Mouse (Mus musculus) liver, embryonic 12.5 days (tissue): Measurements from ENCODE around the gene Pgm2. TPM values are rescaled to one million over a fixed set of nuclear protein-coding genes. Genes with fewer than 3 reads are reported as not detected.

Source experiments
- ATAC-seq: fragments of 200-750 bp; cut with Nextera tagmentation; 2 replicates; pipeline ENCODE4 v1.8.0; 2017; ENCODE audit warnings: moderate number of reproducible peaks, mild to moderate bottlenecking, moderate library complexity
- H3K27ac ChIP-seq: fragments of 300-500 bp; sonication (generic); 2 replicates; pipeline ENCODE4 v1.5.1; 2016; ENCODE audit warnings: mild to moderate bottlenecking
- H3K27me3 ChIP-seq: fragments of 300-500 bp; sonication (generic); replicated peaks from 2 replicates; pipeline ENCODE4 v1.6.1; 2016; ENCODE audit warnings: mild to moderate bottlenecking, moderate library complexity
- H3K36me3 ChIP-seq: fragments of 300-500 bp; sonication (generic); 2 replicates; pipeline ENCODE4 v1.6.1; 2016; ENCODE audit warnings: mild to moderate bottlenecking, moderate library complexity
- H3K4me1 ChIP-seq: fragments of 300-500 bp; sonication (generic); 2 replicates; pipeline ENCODE4 v1.6.1; 2016
- H3K4me2 ChIP-seq: fragments of 300-500 bp; sonication (generic); 2 replicates; pipeline ENCODE4 v1.6.1; 2016; ENCODE audit warnings: mild to moderate bottlenecking, moderate library complexity
- H3K4me3 ChIP-seq: fragments of 300-500 bp; sonication (generic); 2 replicates; pipeline ENCODE4 v1.5.1; 2016; ENCODE audit warnings: mild to moderate bottlenecking, moderate library complexity
- H3K9ac ChIP-seq: fragments of 300-500 bp; sonication (generic); 2 replicates; pipeline ENCODE4 v1.6.1; 2016; ENCODE audit warnings: mild to moderate bottlenecking, moderate library complexity
- H3K9me3 ChIP-seq: fragments of 300-500 bp; sonication (generic); replicated peaks from 2 replicates; pipeline ENCODE4 v1.6.1; 2016; ENCODE audit warnings: mild to moderate bottlenecking, moderate library complexity
- WGBS: fragments of 180-500 bp; shearing (Covaris S2); methylation state at CpG from one replicate; pipeline ENCODE4 v1.1.7; 2016; ENCODE audit not compliant: insufficient replicate concordance; 5-methylcytosine and 5-hydroxymethylcytosine counted together
- polyA plus RNA-seq: library from polyadenylated mRNA; unstranded; fragments of >200 nt; fragmentation: Nextera tagmentation; extraction: Ambion mirVana; gene quantifications from 2 replicates; pipeline ENCODE4 v1.2.1, GENCODE M21; 2016

Gene Pgm2
- polyA plus RNA-seq, 1 experiment from 2014 or later: 32.3 TPM

GRCm38 (mm10) chr5:64155861-64156550, 63.3 kb downstream of the Pgm2 start, which contains the start of gene Tbc1d1:
TSS of gene Tbc1d1 (plus strand) at chr5:64156305.
- ATAC-seq: peak; percentile 53
- Histone ChIP-seq H3K9me3 (no peaks in the 10 kb centered on the region), H3K4me1 (peaks cover 48% of the 10 kb centered on the region), H3K27ac (peak within 1 kb of the TSS; percentile 69), H3K27me3 (peaks cover 26% of the 10 kb centered on the region), H3K4me3 (peak within 1 kb of the TSS; percentile 21), H3K36me3 (no peaks in the 10 kb centered on the region), H3K4me2 (peak within 1 kb of the TSS; percentile 56), H3K9ac (peak within 1 kb of the TSS; percentile 39)
- 14% methylated on average over 11 of the region's 11 CpGs for WGBS

- Histone ChIP-seq H3K9me3 (no peaks in the 10 kb centered on the region), H3K4me1 (peaks cover 54% of the 10 kb centered on the region), H3K4me2 (peak overlapping the region; percentile 56), H3K36me3 (no peaks in the 10 kb centered on the region), H3K27ac (peak overlapping the region; percentile 69), H3K9ac (peak overlapping the region; percentile 39), H3K27me3 (peaks cover 31% of the 10 kb centered on the region), H3K4me3 (peak overlapping the region; percentile 21)
- ATAC-seq: no peak
- WGBS: 25% methylated on average over 4 of the region's 4 CpGs
Measured at GRCm38 (mm10) chr5:64156579-64156978, 63.8 kb downstream of the Pgm2 start.

DNA sequence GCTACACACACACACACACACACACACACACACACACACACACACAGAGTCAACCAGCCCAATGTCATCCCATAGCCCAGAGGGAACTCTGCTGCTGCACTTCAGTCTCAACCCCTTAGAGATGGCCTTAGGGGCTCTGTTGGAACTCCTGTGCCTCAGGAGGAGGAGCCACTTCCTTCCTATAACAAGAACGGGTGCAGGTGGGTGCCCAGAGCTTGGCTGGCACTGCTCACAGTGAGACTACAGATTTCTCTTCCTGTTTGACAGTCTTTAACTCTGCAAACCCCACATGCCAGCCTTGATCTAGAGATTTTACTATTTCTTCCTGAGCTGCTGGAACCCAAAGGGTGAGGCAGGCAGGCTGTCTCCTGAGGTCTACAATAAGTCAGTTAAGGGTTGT, 65.2 kb downstream of the Pgm2 start:
- H3K4me1 ChIP-seq: peaks cover 67% of the 10 kb centered on the region
- H3K27me3 ChIP-seq: peaks cover 35% of the 10 kb centered on the region
- no peaks in the 10 kb centered on the region for H3K9me3 ChIP-seq
- no peak overlapping the region for H3K9ac ChIP-seq
- H3K27ac ChIP-seq: no peak overlapping the region
- WGBS: 59% methylated on average over 1 of the region's 1 CpGs
- H3K4me3 ChIP-seq: no peak overlapping the region
- no peak for ATAC-seq
- H3K36me3 ChIP-seq: no peaks in the 10 kb centered on the region
- H3K4me2 ChIP-seq: no peak overlapping the region

GRCm38 (mm10) chr5:64158501-64158900, 65.8 kb downstream of the Pgm2 start:
- no peaks in the 10 kb centered on the region for H3K36me3 ChIP-seq
- H3K4me2 ChIP-seq: peak overlapping the region; percentile 94
- H3K27me3 ChIP-seq: peaks cover 35% of the 10 kb centered on the region
- no peak overlapping the region for H3K4me3 ChIP-seq
- H3K9ac ChIP-seq: no peak overlapping the region
- 18% methylated on average over 4 of the region's 4 CpGs for WGBS
- peaks cover 73% of the 10 kb centered on the region for H3K4me1 ChIP-seq
- no peak overlapping the region for H3K27ac ChIP-seq
- peak; percentile 22; the same call in 1 of the 2 replicates for ATAC-seq
- H3K9me3 ChIP-seq: no peaks in the 10 kb centered on the region

GRCm38 (mm10) chr5:64159065-64159780, 66.5 kb downstream of the Pgm2 start:
- Histone ChIP-seq H3K27ac (no peak overlapping the region), H3K4me2 (peak overlapping the region; percentile 94), H3K9ac (peak overlapping the region; percentile 73), H3K27me3 (peaks cover 35% of the 10 kb centered on the region), H3K4me3 (peak overlapping the region; percentile 76), H3K9me3 (no peaks in the 10 kb centered on the region), H3K4me1 (peaks cover 77% of the 10 kb centered on the region), H3K36me3 (no peaks in the 10 kb centered on the region)
- 1% methylated on average over 39 of the region's 39 CpGs for WGBS
- no peak for ATAC-seq

DNA sequence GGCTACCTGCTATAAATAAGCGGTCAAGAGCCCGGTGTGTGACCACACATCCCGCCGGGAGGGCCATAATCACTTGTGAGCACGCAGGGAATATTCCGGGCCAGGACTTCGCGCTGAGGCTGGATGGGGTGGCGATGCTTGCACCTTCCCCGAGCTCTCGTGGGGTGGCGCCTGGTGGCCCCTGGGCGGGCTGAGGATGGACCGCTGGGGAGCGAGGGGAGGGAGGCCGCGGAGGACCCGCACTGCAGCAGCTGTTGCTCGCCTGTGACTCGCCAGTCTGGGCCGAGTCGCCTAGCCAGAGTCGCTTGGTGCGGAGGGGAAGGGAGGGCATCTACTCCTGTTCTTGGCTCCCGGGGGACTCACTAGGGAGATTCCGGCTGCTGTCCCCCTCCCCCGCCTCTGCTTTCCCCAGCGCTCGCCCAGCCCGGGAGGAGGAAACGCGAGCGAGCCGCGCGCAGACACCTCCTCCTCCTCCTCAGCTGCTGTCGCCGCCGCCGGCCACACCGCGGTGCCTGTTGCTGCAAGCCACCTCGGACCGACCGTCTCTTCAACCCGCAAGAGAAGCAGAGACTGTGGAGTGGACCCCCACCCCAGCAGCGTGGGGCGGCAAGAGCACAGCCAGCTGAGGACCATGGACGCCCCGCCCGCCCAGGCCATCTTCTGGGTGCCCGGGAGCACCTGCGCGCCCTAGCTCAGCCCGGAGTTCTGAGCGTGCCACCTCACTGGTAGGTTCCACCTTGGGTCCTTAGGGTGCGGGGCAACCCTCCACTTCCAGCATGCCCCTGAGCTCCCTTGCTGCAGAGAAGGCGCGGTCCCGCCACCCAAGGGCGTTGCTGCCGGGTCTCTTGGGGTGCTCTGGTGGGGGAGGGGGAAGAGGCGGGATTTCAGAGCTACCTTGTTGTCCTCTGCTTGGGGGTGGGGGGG, 67.3 kb downstream of the Pgm2 start:
- Histone ChIP-seq H3K27ac (peak overlapping the region; percentile 5; the same call in 1 of the 2 replicates), H3K27me3 (peaks cover 35% of the 10 kb centered on the region), H3K4me1 (peaks cover 77% of the 10 kb centered on the region), H3K9ac (peak overlapping the region; percentile 73), H3K4me3 (peak overlapping the region; percentile 76), H3K9me3 (no peaks in the 10 kb centered on the region), H3K36me3 (no peaks in the 10 kb centered on the region), H3K4me2 (peak overlapping the region; percentile 94)
- under 1% methylated on average over 55 of the region's 63 CpGs for WGBS
- peak; percentile 53 for ATAC-seq

GRCm38 (mm10) chr5:64160705-64161391, 68.1 kb downstream of the Pgm2 start:
- peaks cover 35% of the 10 kb centered on the region for H3K27me3 ChIP-seq
- peak overlapping the region; percentile 76 for H3K4me3 ChIP-seq
- ATAC-seq: no peak
- WGBS: 1% methylated on average over 23 of the region's 23 CpGs
- no peaks in the 10 kb centered on the region for H3K36me3 ChIP-seq
- H3K9ac ChIP-seq: peak overlapping the region; percentile 73
- no peaks in the 10 kb centered on the region for H3K9me3 ChIP-seq
- peak overlapping the region; percentile 94 for H3K4me2 ChIP-seq
- H3K4me1 ChIP-seq: peaks cover 76% of the 10 kb centered on the region
- H3K27ac ChIP-seq: no peak overlapping the region

DNA sequence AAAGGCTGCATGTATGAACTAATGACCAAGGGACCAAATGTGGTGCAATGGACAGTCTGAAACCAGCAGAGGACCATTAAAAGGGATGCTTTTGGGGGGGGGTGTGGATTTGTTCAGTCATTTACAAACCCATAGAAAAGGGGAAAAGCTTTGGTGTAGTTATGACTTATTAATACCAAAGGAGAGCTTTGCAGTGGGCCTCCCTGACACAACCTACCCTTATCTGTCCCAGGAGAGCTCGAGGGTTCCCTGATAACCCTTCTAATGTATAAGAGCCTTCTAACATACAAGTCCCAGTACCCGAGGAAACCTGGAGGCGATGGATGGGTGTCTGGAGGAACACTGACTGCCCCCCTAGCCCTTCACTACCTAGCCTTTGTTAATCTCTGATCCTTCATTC, 69.2 kb downstream of the Pgm2 start:
- H3K4me3 ChIP-seq: 0 out of 2 replicates have a peak overlapping the region, but pooled peaks have one; percentile 3
- 0 out of 2 replicates have a peak, but pooled peaks have one; percentile 26 for ATAC-seq
- peaks cover 66% of the 10 kb centered on the region for H3K4me1 ChIP-seq

DNA sequence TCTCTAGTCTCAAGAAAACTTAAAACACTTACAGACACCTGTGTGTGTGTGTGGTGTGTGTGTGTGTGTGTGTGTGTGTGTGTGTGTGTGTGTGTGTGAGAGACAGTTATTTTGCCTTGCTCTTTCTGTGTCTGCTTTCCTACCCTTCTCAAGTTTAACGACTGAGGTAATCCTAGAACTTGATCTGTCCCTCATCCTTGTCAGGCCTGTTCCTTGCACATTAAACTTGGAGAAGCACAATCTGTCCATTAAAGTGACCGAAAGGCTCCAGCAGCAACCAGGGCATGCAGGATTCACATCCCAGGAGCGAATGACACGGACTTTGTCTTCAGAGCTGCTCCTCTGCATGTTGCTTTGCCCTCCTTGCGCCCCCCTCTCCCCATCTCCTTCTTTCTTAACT, 69.8 kb downstream of the Pgm2 start:
- H3K4me2 ChIP-seq: peak overlapping the region; percentile 94
- ATAC-seq: no peak
- WGBS: 77% methylated on average over 5 of the region's 5 CpGs
- no peak overlapping the region for H3K9ac ChIP-seq
- H3K27me3 ChIP-seq: peaks cover 35% of the 10 kb centered on the region
- no peaks in the 10 kb centered on the region for H3K9me3 ChIP-seq
- H3K36me3 ChIP-seq: no peaks in the 10 kb centered on the region
- no peak overlapping the region for H3K27ac ChIP-seq
- no peak overlapping the region for H3K4me3 ChIP-seq
- H3K4me1 ChIP-seq: peaks cover 62% of the 10 kb centered on the region

More for the DNA sequence above, 69.2 kb downstream of the Pgm2 start:
- H3K9ac ChIP-seq: peak overlapping the region; percentile 73; the same call in 1 of the 2 replicates
- H3K4me2 ChIP-seq: peak overlapping the region; percentile 94
- no peaks in the 10 kb centered on the region for H3K9me3 ChIP-seq
- 42% methylated on average over 3 of the region's 3 CpGs for WGBS
- H3K36me3 ChIP-seq: no peaks in the 10 kb centered on the region
- peaks cover 35% of the 10 kb centered on the region for H3K27me3 ChIP-seq
- no peak overlapping the region for H3K27ac ChIP-seq

- Histone ChIP-seq H3K9me3 (no peaks in the 10 kb centered on the region), H3K4me2 (no peak overlapping the region), H3K9ac (no peak overlapping the region), H3K27ac (no peak overlapping the region), H3K36me3 (no peaks in the 10 kb centered on the region), H3K4me1 (peaks cover 51% of the 10 kb centered on the region), H3K4me3 (no peak overlapping the region), H3K27me3 (peaks cover 19% of the 10 kb centered on the region)
- WGBS: 77% methylated on average over 3 of the region's 3 CpGs
- ATAC-seq: no peak
Measured at GRCm38 (mm10) chr5:64164414-64164813, 71.7 kb downstream of the Pgm2 start.

DNA sequence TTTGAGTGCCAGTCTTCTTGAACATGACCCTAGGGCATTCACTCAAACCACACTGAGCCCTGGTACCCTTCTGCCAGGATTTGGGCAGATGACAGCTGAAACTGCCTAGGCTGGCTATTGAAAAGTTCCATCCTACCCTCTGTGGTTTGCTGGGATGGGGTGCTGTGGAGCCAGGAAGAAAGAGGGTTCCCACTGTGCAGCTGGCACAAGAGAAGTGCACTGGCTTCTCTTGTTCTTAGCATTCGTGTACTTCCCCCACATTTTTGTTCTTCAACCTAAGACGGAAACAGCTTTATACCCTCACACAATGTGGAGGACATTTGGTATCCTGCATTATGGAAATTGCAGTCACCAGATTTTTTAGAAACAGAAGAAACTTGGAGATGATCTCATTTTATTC, 73.1 kb downstream of the Pgm2 start:
- no peaks in the 10 kb centered on the region for H3K36me3 ChIP-seq
- H3K4me3 ChIP-seq: no peak overlapping the region
- H3K4me1 ChIP-seq: peaks cover 51% of the 10 kb centered on the region
- H3K9ac ChIP-seq: no peak overlapping the region
- WGBS: 67% methylated on average over 2 of the region's 2 CpGs
- H3K4me2 ChIP-seq: no peak overlapping the region
- H3K27me3 ChIP-seq: peaks cover 11% of the 10 kb centered on the region; the same call in 1 of the 2 replicates
- no peak overlapping the region for H3K27ac ChIP-seq
- ATAC-seq: no peak
- H3K9me3 ChIP-seq: no peaks in the 10 kb centered on the region
